Mouse (Mus musculus): ENCODE results near the gene Mrc2. TPM values are rescaled to one million over a fixed set of nuclear protein-coding genes. Genes with fewer than 3 reads are reported as not detected.
A peak's percentile ranks its signal among the peaks of the same experiment; 100 is the strongest.

The Mrc2 gene
- polyA plus RNA-seq, 1 experiment from 2014 or later = 32.8 TPM

DNA sequence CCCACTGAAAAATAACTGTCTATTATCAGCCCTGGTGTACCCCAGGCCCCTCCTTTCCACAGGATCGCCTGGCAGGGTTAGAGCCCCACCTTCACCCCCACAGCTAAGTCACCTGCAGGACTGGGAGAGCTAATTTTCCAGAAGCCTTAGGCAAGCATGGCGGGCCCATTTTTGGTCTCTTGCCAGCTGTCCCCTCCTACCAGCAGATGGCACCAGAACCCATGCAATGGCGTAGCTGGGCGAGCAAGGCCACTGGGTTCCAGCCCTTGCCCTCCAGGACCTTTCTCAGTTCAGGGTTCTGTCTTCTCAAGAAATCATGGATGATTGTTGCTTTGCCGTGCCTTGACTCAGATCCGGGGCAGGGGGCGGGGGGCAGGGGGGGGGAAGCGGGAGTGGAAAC, 40.0 kb downstream of the Mrc2 start:
- Histone ChIP-seq H3K27me3 (no peaks in the 10 kb centered on the region), H3K9me3 (no peaks in the 10 kb centered on the region), H3K27ac (no peak overlapping the region), H3K4me2 (replicated peaks) (no peak overlapping the region), H3K4me1 (peaks cover 13% of the 10 kb centered on the region; the same call in 1 of the 2 replicates), H3K36me3 (peaks cover 75% of the 10 kb centered on the region), H3K9ac (no peak overlapping the region), H3K4me3 (no peak overlapping the region)
- 54% methylated on average over 8 of the region's 8 CpGs for WGBS
- ATAC-seq (ENCODE audit: low FRiP score, low read depth) = no peak

DNA sequence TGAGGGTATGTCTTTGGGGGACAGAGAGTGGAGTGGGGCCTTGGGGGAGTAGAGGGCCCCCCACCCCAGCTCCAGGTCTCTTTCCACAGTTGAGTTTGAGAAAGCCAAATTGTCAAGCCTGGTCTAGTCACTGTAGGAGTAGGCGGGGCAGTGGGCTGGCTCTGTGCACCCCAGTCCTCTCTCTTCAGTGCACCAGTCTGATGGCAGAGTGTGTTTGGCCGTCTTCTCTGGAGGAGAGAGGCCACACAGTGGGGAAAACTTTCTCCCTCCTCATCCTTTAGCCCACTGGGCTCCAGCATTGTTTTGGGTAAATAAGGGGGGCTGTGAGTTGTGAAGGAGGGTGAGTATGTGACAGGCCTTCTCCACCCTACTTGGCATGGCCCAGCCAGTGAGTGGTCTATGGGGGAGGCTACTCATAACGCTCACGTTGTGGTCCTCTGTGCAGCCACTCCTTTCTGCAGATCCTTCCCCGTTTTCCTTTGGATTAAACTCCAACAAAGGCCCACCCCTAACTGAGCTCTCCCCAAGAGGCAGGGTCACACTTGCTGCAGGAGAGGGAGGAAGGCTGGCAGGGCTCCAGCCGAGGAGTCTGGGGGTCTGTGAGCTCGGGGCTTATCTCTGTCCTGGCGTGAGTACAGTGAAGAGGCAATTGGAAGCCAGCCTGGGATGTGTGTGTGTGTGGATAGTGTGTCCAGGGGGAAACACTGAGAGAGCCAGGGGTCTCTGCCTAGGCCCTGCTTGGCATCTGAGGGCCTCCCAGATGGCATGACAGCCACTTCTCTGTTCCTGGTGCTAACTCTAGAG, 41.6 kb downstream of the Mrc2 start:
- Histone ChIP-seq H3K36me3 (peaks cover 75% of the 10 kb centered on the region), H3K9me3 (no peaks in the 10 kb centered on the region), H3K4me3 (no peak overlapping the region), H3K9ac (no peak overlapping the region), H3K4me1 (peaks cover 13% of the 10 kb centered on the region; the same call in 1 of the 2 replicates), H3K27ac (no peak overlapping the region), H3K4me2 (replicated peaks) (no peak overlapping the region), H3K27me3 (no peaks in the 10 kb centered on the region)
- ATAC-seq (ENCODE audit: low FRiP score, low read depth) = 0 out of 2 replicates have a peak, but pooled peaks have one; percentile 17
- WGBS = 67% methylated on average over 8 of the region's 8 CpGs

DNA sequence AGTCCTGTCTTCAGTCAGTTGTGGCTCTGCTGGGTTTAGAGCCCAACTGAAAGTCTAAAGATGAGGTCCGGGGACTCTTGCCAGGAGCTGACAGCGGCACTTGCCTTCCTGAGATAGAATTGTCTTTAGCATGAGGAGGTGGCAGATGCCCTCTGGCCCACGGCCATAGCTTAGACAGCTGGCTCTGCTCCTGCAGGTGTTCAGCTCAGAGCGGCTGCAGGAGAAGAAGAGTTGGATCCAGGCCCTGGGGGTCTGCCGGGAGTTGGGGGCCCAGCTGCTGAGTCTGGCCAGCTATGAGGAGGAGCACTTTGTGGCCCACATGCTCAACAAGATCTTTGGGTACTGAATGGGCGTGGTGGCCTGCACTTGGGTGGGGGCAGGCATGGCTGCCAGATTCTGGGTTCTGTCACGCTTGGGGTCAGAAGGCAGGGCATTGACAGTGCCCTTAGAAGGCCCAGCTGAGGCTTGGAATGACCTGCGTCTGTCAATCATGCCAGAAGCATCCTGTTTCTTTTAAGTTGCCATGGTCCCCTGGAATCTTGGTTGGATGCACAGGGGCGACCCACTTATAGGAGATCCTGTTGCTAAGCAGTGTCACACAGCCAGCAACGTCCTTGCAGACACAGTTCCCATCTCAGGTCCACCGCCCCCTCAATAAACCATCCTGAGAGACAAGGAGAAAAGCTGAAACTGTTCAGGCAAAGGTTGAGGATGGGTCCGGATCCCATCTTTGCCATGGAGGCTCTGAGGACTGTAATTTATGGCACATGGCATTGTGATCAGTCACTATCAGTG, 46.4 kb downstream of the Mrc2 start:
- WGBS = 87% methylated on average over 12 of the region's 12 CpGs
- Histone ChIP-seq H3K27me3 (no peaks in the 10 kb centered on the region), H3K36me3 (peaks cover 90% of the 10 kb centered on the region), H3K9me3 (no peaks in the 10 kb centered on the region), H3K4me3 (no peak overlapping the region), H3K9ac (no peak overlapping the region), H3K4me2 (replicated peaks) (no peak overlapping the region), H3K27ac (no peak overlapping the region), H3K4me1 (no peaks in the 10 kb centered on the region)
- no peak for ATAC-seq (ENCODE audit: low FRiP score, low read depth)

DNA sequence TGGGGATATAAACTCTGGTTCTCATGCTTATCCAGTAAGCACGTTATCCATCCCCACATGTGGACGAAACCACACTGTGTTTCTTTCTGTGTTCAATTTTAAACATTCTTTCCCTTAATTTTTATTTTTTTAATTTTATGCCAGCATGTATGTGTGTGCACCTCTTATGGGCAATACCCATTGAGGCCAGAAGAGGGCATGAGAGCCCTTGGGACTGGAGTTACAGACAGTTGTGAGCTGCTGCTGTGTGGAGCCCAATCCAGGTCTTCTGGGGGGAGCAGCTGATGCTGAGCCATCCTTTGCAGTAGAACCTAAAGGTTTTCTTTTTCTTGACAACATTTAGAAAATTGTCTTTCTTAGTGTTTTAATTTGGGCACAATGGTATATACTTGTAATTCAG, 52.8 kb downstream of the Mrc2 start:
- no peaks in the 10 kb centered on the region for H3K4me1 ChIP-seq
- 85% methylated on average over 2 of the region's 2 CpGs for WGBS
- H3K9ac ChIP-seq = no peak overlapping the region
- H3K27me3 ChIP-seq = no peaks in the 10 kb centered on the region
- no peaks in the 10 kb centered on the region for H3K9me3 ChIP-seq
- no peak overlapping the region for H3K27ac ChIP-seq
- peaks cover 94% of the 10 kb centered on the region for H3K36me3 ChIP-seq
- no peak overlapping the region for H3K4me2 ChIP-seq (replicated peaks)
- ATAC-seq (ENCODE audit: low FRiP score, low read depth) = no peak
- H3K4me3 ChIP-seq = no peak overlapping the region

DNA sequence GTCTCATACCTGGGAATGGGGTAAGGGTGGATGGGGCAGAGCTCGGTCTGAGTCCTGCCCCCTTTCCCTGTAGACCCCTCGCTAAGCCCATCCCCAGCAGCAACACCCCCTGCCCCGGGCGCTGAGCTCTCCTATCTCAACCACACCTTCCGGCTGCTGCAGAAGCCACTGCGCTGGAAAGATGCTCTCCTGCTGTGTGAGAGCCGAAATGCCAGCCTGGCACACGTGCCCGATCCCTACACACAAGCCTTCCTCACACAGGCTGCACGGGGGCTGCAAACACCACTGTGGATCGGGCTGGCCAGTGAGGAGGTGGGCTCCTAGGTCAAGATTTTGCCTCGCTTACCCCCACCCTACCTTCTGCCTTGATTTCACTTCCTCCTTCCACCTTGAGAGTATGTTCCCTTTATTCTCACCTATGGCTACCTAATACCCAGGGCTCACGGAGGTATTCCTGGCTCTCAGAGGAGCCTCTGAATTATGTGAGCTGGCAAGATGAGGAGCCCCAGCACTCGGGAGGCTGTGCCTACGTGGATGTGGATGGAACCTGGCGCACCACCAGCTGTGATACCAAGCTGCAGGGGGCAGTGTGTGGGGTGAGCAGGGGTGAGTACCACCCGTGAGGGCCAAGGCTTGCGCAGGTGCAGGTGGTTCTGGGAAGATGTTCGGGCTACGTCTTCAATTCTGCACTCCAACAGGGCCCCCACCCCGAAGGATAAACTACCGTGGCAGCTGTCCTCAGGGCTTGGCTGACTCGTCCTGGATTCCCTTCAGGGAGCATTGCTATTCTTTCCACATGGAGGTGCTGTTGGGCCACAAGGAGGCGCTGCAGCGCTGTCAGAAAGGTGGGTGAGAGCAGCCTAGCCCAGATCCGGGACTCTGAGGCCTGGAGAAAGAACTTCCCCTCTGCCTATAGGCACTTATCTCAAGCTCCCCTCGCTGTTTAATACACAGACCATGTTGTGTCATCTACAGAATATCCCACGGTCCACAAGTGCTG, 55.0 kb downstream of the Mrc2 start:
- Histone ChIP-seq H3K27ac (no peak overlapping the region), H3K36me3 (peaks cover 86% of the 10 kb centered on the region), H3K9me3 (no peaks in the 10 kb centered on the region), H3K4me1 (peaks cover 3% of the 10 kb centered on the region; the same call in 1 of the 2 replicates), H3K27me3 (no peaks in the 10 kb centered on the region), H3K9ac (no peak overlapping the region), H3K4me3 (no peak overlapping the region), H3K4me2 (replicated peaks) (no peak overlapping the region)
- WGBS = 66% methylated on average over 28 of the region's 28 CpGs
- no peak for ATAC-seq (ENCODE audit: low FRiP score, low read depth)

DNA sequence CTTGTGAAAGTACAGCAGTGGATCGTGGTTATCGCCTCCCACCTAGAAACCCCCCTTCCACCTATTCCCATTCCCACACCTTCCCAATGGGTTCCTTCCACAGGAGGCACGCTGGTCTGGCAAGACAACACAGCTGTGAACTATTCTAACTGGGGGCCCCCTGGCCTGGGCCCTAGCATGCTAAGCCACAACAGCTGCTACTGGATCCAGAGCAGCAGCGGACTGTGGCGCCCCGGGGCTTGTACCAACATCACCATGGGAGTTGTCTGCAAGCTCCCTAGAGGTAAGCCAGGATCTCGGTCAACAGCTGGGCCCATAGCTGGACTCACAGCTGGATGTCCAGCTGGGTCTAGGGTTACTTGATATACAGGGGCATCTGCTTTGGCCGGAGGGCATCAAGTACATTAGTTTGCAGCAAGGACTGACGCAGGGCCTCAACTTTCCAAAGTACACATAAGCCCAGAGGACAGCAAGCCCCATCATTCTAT, 56.1 kb downstream of the Mrc2 start:
- H3K4me1 ChIP-seq = peaks cover 14% of the 10 kb centered on the region
- H3K36me3 ChIP-seq = peaks cover 75% of the 10 kb centered on the region
- no peak overlapping the region for H3K27ac ChIP-seq
- H3K9me3 ChIP-seq = no peaks in the 10 kb centered on the region
- H3K27me3 ChIP-seq = no peaks in the 10 kb centered on the region
- H3K4me3 ChIP-seq = no peak overlapping the region
- no peak; the same call in 1 of the 2 replicates for ATAC-seq (ENCODE audit: low FRiP score, low read depth)
- H3K4me2 ChIP-seq (replicated peaks) = no peak overlapping the region
- H3K9ac ChIP-seq = no peak overlapping the region
- WGBS = 86% methylated on average over 9 of the region's 9 CpGs

DNA sequence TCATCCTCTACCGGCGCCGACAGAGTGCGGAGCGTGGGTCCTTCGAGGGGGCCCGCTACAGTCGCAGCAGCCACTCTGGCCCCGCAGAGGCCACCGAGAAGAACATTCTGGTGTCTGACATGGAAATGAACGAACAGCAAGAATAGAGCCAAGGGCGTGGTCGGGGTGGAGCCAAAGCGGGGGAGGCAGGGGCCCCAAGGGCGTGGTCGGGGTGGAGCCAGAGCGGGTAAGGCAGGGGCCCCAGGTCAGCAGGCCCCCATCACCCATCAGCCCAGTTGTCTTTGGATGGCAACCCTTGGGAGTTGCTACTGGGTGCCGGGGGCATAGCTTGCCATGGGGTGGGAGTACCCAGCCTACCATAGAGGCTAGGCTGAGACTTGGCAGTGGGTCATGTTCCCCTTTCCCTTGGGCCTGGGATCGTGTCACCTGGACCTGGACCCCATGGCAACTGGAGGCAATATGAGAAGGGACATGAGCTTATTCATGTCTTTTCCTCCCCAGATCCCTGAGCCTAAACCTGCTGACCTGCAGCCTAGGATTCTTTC, 57.4 kb downstream of the Mrc2 start:
- H3K4me2 ChIP-seq (replicated peaks) = no peak overlapping the region
- peaks cover 68% of the 10 kb centered on the region for H3K36me3 ChIP-seq
- 93% methylated on average over 19 of the region's 19 CpGs for WGBS

DNA sequence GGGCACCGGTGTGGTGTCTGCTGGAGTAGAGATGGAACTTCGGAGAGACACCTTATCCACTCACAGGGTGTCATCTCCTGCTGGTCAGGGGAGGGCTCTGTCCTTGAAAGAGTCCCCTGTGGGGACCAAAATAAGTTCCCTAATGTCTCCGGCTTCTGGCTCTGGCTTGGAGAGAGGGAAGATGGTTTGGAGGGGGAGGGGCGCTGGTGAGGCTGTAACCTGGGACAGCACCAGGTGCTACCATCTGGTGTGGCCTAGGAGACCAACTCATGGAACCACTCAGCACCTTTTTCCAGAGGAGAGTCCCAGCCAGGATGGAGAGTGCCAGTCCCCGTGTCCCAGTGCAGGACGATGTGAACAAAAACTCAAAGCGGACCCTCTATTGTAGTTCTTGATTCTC, 58.2 kb downstream of the Mrc2 start:
- no peak overlapping the region for H3K4me3 ChIP-seq
- 89% methylated on average over 7 of the region's 7 CpGs for WGBS
- H3K4me1 ChIP-seq = peaks cover 30% of the 10 kb centered on the region
- H3K27ac ChIP-seq = no peak overlapping the region
- peaks cover 60% of the 10 kb centered on the region for H3K36me3 ChIP-seq
- no peaks in the 10 kb centered on the region for H3K9me3 ChIP-seq
- no peaks in the 10 kb centered on the region for H3K27me3 ChIP-seq
- H3K4me2 ChIP-seq (replicated peaks) = no peak overlapping the region
- ATAC-seq (ENCODE audit: low FRiP score, low read depth) = no peak
- H3K9ac ChIP-seq = no peak overlapping the region

More for the DNA sequence above, 57.4 kb downstream of the Mrc2 start:
- Histone ChIP-seq H3K4me3 (no peak overlapping the region), H3K27ac (no peak overlapping the region), H3K27me3 (no peaks in the 10 kb centered on the region), H3K4me1 (peaks cover 26% of the 10 kb centered on the region), H3K9ac (no peak overlapping the region), H3K9me3 (no peaks in the 10 kb centered on the region)
- ATAC-seq (ENCODE audit: low FRiP score, low read depth) = no peak

DNA sequence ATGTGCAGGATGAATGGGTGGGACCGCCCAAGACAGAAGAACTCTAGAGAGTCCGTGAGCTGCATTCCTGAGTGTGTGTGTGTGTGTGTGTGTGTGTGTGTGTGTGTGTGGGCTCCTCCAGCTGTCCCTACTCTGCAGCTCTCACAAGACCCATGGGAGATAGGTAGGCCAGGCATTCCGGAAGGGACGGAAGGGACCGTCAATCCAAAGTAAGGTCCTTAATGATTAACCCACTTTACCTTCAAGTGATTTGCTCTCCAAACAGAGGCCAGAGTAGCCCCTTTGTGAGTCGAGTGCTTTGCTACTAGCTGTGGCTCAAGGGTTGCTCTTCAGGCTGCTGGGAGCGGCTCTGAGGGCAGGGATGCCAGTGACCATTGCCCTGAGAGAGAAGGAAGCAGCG, 59.7 kb downstream of the Mrc2 start:
- no peak overlapping the region for H3K27ac ChIP-seq
- WGBS = 73% methylated on average over 8 of the region's 8 CpGs
- peaks cover 30% of the 10 kb centered on the region for H3K4me1 ChIP-seq
- no peak overlapping the region for H3K4me2 ChIP-seq (replicated peaks)
- no peak overlapping the region for H3K9ac ChIP-seq
- no peak overlapping the region for H3K4me3 ChIP-seq
- H3K9me3 ChIP-seq = no peaks in the 10 kb centered on the region
- no peaks in the 10 kb centered on the region for H3K27me3 ChIP-seq
- ATAC-seq (ENCODE audit: low FRiP score, low read depth) = no peak
- H3K36me3 ChIP-seq = peaks cover 45% of the 10 kb centered on the region

DNA sequence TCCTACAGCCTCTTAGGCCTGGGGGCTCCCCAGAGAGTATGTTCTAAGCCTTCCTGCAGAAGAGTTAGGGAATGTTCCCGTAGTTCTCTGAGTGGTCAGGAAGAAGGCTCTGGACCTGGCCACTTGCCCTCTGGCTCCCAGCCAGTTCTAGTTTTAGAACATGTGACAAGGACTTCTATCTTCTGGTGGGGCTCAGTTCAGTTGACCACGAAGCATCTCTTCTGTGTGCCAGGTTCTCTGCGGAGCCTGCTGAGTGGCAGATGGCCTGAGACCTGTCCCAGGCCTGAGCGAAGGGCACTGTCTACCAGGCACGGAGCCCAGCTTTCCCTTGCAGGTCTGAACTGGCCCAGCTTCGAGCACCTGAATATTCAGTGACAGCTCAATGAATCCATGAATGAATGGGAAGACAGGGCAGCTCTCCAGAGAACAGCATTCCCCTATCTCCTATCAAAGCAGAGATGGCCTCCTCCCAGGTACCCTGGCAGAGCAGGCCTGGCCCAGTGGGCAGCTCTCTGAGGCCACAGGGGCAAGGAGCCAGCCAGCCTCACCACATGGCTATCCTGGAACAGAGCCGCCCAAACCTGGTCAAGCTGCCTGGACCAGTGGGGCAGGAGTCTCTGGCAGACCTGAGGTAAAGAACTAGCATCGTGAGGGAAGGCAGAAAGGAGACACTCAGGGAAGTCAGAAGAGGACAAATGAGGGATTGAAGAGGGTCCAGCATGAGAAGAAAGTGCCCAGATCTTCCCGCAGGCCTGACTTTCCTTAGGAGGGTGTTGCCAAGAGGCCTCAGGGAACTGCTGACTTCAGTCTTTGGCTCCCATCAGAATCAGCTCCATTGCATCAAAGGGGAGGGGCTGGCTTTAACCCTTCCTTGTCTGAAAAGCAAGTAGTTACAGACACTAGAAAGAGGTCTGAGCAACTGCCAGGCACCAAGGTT, 60.8 kb downstream of the Mrc2 start:
- no peak for ATAC-seq (ENCODE audit: low FRiP score, low read depth)
- H3K27me3 ChIP-seq = no peaks in the 10 kb centered on the region
- 53% methylated on average over 9 of the region's 9 CpGs for WGBS
- no peak overlapping the region for H3K4me3 ChIP-seq
- peak overlapping the region; percentile 48; the same call in 1 of the 2 replicates for H3K9ac ChIP-seq
- H3K36me3 ChIP-seq = peaks cover 34% of the 10 kb centered on the region
- H3K4me2 ChIP-seq (replicated peaks) = no peak overlapping the region
- peaks cover 30% of the 10 kb centered on the region for H3K4me1 ChIP-seq
- no peak overlapping the region for H3K27ac ChIP-seq
- H3K9me3 ChIP-seq = no peaks in the 10 kb centered on the region
